Mouse (Mus musculus) liver, postnatal 0 days (tissue): Measurements from ENCODE around the gene Hist2h3b.

Source experiments
- CTCF ChIP-seq: sonication (generic); IDR thresholded peaks from 2 replicates; pipeline ENCODE4 v1.5.1; 2016; ENCODE audit warnings: antibody characterized with exemption, low read depth
- EP300 ChIP-seq: IDR thresholded peaks from 2 replicates; pipeline ENCODE4 v1.6.1; 2016; ENCODE audit warnings: antibody characterized with exemption, low read depth, mild to moderate bottlenecking

GRCm38 (mm10) chr3:96273591-96274465, 5.4 kb downstream of the Hist2h3b start:
- no peak for TF ChIP-seq CTCF
- no peak for TF ChIP-seq EP300
